Mouse (Mus musculus): Measurements from ENCODE around the gene Cmtm4.

Gene Cmtm4

GRCm38 (mm10) chr8:104374864-104375846 is 20.5 kb downstream of the Cmtm4 start:
- DNase-seq (ENCODE audit: low read depth) = no peak

DNA sequence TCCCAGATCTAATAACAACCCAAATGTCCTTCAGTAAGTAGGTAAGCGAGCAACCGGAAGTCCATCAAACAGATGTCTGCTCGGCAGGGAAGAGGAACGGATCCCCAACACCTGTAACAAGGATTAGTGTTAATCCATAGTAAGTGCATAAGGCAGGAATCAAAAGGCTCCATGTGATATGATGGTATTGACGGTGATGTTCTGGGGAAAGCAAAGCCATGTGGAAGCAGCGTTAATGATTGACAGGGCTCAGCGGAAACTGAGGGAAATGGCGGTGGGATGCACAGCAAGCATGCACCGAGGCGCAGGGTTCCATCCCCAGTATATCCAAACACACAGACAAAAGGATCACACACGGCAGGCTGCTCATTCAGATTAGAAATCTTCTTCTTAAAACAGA is 21.3 kb downstream of the Cmtm4 start:
- DNase-seq (ENCODE audit: low read depth) = no peak

- no peak for DNase-seq (ENCODE audit: low read depth)
These were observed 21.8 kb downstream of the Cmtm4 start for GRCm38 (mm10) chr8:104373779-104374178.

GRCm38 (mm10) chr8:104371121-104371520 is 24.5 kb downstream of the Cmtm4 start:
- DNase-seq (ENCODE audit: low read depth) = no peak

- DNase-seq (ENCODE audit: low read depth) = peak; percentile 75
These were observed 25.5 kb downstream of the Cmtm4 start for GRCm38 (mm10) chr8:104370071-104370470.

GRCm38 (mm10) chr8:104369591-104369990 is 26.0 kb downstream of the Cmtm4 start:
- DNase-seq (ENCODE audit: low read depth) = no peak

GRCm38 (mm10) chr8:104367398-104367797 is 28.2 kb downstream of the Cmtm4 start:
- no peak for DNase-seq (ENCODE audit: low read depth)

DNA sequence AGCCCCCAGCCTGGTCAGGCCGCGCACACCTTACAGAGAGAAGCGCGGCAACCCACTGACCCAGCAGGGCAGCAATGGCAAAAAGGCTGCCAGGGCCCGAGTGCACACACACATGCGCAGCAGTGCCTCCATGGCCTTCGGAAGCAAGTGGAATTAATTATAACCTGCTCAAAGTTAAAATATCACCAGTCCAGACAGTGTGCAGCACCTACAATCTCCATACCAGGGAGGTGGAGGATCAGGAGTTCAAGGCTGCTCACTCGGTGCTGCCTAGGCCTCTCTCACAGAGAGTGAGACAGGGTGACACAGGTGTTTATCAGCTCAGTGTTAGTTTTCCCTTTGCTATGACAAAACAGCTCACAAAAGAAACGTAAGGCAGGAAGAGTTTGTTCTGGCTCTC is 29.9 kb downstream of the Cmtm4 start:
- no peak for DNase-seq (ENCODE audit: low read depth)

GRCm38 (mm10) chr8:104359778-104360456 is 35.7 kb downstream of the Cmtm4 start:
- no peak for DNase-seq (ENCODE audit: low read depth)

DNA sequence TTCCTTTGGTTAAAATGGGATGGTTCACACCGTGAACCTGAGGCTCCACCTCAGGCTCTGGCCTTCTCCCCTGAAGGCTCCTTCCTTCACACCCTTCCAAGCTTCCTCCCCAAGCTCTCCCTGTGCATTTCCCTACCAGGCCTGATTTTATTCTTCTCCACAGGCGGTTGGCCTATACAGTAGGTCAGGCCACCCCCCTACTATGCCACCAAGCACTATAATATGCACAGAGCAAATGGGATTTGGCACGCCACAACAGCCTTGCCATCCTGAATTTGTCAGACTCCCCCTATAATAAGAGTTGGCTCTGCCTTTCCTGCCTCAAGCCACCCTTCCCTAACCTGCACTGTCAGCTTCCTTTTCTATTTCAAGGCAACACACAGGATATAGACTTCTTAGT is 37.0 kb downstream of the Cmtm4 start:
- DNase-seq (ENCODE audit: low read depth) = no peak

DNA sequence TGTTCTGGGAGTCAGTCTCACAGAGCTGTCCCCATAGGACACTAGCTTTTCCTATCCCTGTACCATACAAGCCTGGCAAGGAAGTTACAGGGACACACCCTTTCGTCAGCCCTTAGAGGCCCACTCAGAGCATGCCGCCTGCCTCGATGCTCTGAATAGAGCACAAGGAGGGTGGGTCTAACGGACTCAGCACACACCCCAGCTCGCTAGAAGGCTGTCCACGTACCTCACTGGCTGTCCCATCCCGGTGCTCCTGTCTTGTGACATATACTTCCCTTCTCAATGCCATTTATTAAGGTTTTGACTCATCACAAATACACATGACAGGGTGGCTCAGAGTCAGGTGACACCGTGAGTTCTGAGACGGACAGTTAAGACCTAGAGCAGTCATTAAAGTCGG is 41.1 kb downstream of the Cmtm4 start:
- DNase-seq (ENCODE audit: low read depth) = no peak

- no peak for DNase-seq (ENCODE audit: low read depth)
These were observed 42.4 kb downstream of the Cmtm4 start for GRCm38 (mm10) chr8:104353186-104353585.

- no peak for DNase-seq (ENCODE audit: low read depth)
These were observed 45.6 kb downstream of the Cmtm4 start for GRCm38 (mm10) chr8:104350047-104350446.

DNA sequence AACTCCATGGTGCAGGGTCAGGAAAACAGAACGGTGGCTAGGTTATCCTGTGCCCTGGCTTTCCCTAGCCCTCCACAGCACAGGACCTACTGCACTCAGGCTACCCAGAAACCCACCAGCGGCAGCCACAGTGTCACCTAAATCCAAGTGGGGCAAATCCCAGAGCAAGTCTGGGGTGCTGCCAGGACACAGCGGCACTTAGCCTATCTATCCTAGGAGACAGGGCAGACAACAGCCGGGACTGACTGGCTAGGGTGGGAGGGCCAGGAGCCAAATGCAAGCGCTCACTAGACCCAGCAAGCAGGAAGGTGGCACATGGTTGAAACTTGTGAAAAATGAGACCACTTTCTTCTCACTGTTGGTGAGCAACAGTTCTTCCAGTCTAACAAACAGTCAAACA is 46.6 kb downstream of the Cmtm4 start:
- DNase-seq (ENCODE audit: low read depth) = no peak

GRCm38 (mm10) chr8:104346706-104347105 is 48.9 kb downstream of the Cmtm4 start:
- no peak for DNase-seq (ENCODE audit: low read depth)

- DNase-seq (ENCODE audit: low read depth) = no peak
These were observed 51.0 kb downstream of the Cmtm4 start for GRCm38 (mm10) chr8:104344622-104345021.

DNA sequence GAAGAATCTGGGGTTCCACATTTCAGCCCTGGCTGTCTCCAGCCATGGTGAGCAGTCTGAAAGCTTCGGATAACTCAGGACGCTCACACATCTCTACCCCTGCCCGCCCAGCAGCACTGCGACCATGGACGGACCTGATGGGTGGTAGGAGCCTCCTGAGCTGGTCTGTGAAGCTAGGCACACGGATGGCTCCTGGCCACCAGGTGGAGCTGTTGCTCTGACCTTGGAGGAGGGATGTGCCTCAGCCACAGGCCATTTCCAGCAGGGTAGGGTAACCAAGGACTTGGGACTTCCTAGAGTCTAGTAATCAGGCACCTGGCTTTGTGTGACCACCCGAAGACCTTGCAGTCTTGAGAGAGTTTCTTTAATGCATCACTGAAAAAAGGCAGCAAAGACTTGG is 51.6 kb downstream of the Cmtm4 start:
- DNase-seq (ENCODE audit: low read depth) = peak; percentile 51

- DNase-seq (ENCODE audit: low read depth) = no peak
These were observed 53.2 kb downstream of the Cmtm4 start for GRCm38 (mm10) chr8:104342426-104342825.

DNA sequence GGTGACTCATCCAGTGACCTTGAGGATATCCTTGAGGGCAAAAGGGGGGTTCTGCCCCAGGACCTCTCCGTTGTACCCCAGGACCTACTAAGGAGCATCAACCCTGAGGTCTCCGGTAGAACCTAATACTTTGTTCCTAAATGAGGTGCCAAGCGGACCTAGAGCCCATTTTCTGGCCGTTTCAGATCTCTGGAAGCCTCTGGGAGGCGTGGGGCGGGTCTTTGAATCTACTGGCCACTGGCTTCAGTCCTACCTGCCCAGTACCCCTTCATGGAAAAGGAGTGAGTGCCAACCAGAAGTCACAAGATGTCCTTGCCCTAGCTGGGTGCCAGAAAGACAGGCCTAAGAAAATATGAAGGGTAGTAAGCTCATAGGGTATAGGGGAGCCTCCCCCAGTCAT is 53.9 kb downstream of the Cmtm4 start:
- no peak for DNase-seq (ENCODE audit: low read depth)

DNA sequence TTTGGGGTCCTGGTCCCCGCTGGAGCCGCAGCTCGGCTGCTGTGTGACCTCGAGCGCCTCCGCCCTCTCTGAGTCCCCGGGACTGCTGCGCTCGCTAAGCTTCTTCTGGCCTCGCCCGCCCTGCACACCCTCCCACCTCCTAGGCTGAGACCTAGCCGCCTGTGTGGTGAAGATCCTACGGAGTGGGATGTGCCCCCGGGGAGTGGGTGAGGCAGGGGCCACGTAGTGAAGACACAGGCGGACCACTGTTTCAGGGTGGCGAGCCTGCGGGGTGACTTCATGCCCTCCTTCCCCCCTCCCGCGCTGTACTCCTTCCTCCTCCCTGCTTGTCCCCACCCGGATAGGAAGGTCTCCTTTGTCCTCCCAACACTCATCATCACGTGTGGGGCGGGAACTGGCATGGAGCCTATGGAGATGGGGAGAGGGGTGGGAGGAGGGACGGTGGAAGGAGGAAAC is 54.5 kb downstream of the Cmtm4 start:
- DNase-seq (ENCODE audit: low read depth) = peak; percentile 67

DNA sequence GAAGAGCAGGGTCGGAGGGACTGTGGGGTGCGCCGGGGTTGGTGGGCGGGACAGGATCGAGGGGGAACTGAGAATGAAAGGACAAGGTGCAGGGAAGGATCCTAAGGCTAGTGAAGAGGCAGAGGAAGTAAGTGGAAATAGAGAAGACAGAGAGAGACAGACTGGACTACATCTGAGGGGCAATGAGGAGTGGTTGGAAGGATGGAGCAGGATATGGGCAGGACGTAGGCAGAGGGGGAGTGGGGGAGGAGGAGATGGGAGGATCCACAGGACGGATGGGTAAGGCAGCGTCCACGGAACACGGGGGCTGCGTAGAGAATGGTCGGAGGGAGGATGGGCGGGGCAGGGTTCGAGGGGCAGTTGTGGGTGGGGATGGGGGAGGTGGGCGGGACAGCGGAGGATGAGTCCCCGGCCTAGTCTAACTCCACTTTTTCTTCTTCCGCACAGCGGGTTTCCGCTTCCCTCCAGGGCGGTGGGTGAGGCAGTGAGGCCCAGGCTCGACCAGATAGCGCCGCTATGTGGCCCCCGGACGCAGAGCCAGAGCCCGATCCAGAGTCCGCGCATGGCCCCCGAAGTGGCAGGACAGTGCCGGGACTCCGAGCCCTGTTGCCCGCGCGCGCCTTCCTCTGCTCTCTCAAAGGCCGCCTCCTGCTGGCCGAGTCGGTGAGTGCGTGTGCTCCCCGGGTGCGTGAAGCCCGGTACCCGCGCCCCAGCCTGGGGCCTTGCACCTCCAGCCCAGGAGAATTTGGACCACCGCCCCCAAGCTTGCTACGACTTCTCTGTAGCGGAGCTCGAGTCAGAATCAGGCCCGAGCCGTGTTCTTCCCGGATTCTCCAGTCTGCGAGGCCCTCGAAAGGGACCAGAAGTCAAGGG is 55.1 kb downstream of the Cmtm4 start:
- peak; percentile 36 for DNase-seq (ENCODE audit: low read depth)

GRCm38 (mm10) chr8:104339983-104340232 is 55.7 kb downstream of the Cmtm4 start:
- DNase-seq (ENCODE audit: low read depth) = no peak

Measured in fibroblast of lung, adult 2 months (primary cell).